Mouse (Mus musculus) right cerebral cortex, adult 2 months (tissue): ENCODE data around the gene Mex3d.

Experiments
- DNase-seq, 2 experiments: peaks; one replicate each; pipeline ENCODE4 v3.0.0; 2021 to 2022; ENCODE audit warnings: low spot score in 2 of 2

Mex3d gene

GRCm38 (mm10) chr10:80412656-80413541, 25.4 kb upstream of the Mex3d start:
- peak; percentile 52 to 71 for DNase-seq

DNA sequence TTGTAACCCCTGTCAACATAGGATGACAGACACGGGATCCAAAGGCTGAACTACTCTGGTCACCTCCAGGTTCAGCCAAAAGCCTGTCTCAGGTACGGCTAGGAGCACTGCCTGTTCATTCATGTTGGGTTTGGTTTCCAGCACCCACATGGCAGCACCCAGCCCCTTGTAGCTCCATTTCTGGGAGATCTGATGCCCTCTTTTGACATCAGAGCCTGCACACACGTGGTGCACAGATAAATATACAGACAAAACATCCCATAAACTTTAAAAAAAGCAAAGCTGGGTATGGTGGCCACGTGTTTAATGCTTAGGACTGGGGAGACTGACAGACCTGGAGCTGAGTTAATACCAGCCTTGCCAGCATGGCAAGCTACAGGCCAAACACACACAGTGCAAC, 20.5 kb upstream of the Mex3d start:
- no peak for DNase-seq

DNA sequence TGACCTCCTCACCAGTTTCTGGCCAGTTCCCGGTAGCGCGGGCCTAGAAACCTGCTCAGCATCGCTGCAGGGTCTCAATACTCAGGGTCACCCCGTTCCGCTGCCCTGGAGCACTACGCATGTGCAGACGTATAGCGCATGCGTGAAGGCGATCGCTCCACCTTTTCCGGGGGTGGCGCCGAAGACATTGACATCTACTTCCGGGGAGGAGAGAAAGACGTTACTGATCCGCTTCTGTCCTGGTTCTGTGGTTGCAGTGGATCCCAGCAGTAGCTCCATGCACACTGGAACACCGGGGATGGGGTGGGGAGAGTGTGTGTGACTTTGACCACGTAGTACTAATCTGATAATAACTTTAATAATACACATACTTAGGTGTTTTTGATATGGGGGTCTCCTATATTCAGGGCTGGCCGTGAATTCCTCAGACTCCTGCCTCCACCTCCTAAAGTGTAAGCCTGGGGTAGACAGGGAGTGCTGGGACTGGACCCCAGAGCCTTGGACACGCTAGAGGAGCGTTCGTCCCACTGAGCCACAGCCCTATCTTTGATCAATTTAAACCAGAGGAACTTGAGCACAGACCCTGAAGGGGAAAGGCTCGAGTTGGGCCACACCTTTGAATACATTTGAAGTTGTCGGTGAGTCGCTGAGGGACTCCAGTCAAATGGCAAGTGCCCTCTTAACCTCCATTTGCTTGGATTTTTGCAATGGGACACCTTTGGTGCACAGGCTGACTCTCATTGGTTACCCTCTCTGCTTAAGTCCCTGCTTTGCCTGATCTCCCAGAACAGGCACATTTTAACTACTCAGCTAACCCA, 19.4 kb upstream of the Mex3d start, which contains the start of gene Uqcr11:
TSS of gene Uqcr11 (minus strand) at position 147 of the 818 bp plus-strand sequence.
- DNase-seq, result peak; percentile 92 to 93

GRCm38 (mm10) chr10:80405481-80406173, 18.2 kb upstream of the Mex3d start:
- DNase-seq, result no peak

DNA sequence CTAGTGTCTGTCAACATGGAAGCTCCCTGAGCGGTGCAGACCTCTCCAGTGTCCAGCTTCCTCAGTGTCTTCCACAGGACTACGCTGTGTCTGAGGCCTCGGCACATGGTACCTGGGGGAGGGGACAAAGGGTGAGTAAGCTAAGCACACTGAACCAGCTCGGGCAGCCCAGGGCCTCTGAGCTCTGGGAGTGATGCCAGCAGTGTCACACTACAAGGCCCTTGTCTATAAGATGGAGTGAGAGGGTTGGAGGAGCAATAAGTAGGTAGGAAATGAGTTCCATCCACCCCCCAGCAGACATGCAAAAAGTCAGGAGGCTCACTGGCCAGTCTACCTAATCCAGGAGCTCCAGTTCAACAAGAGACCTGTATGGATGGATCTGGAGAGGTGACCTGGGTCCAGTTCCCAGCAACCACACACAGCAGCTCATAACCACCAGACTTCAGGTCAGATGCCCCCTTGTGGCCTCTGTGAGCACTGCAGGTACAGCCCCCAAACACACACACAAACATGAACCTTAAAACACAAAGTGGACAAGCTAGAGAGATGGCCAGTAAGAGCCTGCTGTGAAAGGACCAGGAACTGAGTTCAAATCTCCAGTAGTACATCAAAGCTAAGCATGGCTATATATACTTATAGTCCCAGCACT, 15.7 kb upstream of the Mex3d start:
- DNase-seq, result no peak

DNA sequence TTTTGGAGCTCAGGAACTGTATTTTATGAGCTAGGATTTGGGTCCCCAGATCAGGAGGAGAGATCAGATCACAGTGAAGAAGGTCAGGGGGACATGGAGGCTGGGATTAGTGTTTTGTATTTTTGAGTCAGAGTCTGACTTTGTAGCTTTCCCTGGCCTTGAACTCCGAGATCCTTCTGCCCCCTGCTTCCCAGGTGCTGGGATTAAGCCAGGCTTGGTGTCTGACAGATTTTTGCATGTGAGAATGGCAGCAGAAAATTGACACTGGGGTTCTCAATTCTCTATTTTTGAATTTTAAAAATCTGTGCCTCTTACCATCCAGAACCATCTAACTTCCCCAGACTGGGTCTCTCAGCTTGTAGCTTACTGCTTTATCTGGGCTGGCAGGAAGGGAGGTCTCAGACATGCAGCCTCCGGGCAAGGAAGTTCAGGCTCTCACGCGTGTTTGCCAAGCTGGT, 13.3 kb upstream of the Mex3d start:
- DNase-seq, result no peak

DNA sequence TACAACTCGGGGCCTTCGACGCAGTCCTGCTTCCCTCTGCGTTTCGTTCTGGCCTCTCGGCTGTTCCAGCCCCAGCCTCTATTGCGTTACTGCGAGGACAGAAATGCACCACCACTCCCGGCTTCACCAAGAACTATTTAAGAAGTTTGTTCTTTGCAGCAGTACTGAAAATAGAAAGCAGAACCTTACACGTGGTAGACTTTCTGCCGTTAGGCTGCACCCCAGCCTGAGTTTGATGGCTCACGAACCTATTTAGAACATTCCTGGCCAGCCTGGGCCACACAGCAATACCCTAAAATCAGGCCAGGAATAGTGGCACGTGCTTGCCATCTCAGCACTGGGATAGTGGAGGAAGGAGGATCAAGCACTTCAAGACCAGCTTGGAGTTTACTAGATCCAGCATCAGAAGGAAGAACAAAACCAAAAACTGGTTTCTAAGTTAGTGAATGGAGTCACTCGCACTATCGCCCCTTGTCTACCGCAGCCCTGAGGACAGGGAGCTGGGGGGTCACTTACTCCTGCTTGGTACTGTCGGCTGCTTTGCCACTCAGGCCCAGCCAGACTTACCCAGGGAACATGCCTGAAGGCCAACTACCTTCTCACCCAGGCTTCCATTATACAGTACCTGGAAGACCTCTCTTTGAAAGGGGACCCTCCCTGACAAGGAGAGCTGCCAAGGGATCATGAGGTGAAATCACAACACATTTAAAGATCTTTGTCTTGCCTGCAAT, 12.7 kb upstream of the Mex3d start:
- DNase-seq, result no peak

DNA sequence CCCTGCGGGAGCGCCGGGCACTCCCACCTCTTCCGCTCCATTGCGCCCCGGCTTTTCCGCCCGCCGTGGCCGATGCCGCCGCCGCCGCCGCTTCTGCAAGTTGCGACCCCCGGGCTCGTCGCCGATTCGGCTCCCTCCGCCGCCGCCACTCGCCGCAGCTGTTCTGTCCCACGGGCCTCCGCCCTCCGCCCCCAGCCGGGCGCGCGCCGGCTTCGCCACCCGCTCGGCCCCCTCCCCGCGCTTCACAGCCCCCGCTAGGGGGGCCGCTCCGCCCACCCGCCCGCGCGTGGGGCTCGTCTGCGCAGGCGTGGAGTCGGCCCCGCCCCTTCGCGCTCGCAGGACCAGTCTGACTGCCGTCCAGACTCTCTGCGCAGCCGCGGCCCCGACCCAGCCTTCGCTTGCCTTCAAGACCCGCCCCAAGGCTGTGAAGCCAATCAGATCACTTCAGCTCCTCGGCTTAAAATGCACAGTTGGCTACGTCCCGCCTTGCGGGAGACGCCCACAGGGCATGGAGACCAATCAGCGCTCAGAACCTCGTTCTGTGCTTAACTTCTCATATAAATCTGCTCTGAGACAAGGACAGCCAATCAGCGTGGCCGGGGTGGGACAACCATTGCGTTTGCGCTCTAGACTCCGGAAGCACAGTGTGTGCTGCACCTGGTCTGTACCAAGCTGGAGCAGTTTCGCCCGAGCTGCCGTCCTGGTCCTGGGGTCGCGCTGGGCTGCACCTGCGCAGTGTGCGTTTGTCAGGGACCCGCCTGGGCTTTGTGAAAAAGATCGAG, 11.9 kb upstream of the Mex3d start, which contains the start of gene Mbd3:
TSS of gene Mbd3 (minus strand) at position 360 of the 782 bp plus-strand sequence.
- DNase-seq, result peak; percentile 98 to 100

DNA sequence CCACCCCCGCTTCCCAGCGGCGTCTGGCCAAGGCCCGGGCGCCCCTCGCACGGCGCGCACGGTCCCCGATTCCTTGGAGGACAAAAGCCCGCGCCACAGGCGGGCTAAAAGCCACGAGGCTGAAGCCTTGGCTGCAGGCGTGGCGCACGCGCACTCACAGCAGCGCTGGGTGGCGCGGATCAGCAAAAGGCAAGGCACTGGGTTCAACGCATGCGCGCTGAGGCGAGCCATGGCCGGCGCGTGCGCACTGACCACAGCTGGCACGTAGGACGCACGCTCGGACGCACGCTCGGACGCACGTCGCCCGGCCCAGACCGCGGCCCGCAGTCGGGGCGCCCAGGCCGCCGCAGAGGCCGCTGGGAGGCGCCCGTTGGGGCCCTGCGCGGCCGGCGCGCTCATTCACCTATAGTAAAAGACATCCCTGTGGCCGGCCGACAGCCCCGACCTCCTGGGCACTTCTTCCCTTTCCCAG, 11.3 kb upstream of the Mex3d start:
- peak; percentile 96 to 97 for DNase-seq

DNA sequence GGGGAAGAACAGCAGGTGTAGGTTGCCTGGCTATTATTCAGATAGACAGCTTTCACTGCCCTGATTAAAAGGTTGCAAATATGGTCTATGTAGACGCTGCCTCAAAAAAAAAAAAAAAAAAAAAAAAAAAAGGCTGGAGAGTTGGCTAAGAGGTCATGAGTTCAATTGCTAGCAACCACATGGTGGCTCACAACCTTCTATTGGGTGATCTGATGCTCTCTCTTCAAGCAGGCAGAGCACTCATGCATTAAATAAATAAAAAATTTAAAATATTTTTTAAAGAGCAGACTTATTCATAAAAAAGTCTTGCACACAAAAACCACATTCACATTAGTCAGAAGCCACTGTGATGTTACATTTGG, 10.7 kb upstream of the Mex3d start:
- DNase-seq, result no peak

GRCm38 (mm10) chr10:80397524-80398173, 10.2 kb upstream of the Mex3d start:
- DNase-seq, result no peak

GRCm38 (mm10) chr10:80396822-80397523, 9.5 kb upstream of the Mex3d start:
- no peak for DNase-seq

DNA sequence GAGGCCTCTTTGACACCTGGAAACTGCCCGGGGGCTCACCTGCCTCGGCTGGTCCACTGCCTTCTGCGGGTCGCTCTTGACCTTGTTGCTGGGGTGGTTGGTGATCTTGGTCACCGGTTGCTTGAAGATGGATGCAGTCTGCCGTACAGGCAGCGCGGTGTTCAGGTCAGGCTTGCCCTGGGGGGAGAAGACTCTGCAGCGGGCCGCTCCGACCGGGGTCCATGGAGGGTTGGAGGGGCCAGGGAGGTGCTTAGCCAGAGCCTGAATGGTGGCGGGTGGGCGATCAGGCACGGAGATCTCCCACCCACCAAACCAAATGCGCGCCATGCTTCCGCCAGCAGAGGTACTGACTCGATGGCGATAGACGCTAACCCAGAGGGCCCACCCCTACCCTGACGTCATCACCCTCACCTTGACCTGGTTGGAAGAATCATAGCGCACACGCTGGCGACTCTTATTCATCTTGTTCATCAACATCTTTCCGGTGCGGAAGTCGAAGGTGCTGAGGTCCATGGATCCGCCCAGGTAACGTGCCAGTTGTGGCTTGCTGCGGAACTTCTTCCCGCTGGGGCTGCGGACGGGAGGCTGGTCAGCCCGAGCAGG, 7.7 kb upstream of the Mex3d start:
- no peak for DNase-seq

DNA sequence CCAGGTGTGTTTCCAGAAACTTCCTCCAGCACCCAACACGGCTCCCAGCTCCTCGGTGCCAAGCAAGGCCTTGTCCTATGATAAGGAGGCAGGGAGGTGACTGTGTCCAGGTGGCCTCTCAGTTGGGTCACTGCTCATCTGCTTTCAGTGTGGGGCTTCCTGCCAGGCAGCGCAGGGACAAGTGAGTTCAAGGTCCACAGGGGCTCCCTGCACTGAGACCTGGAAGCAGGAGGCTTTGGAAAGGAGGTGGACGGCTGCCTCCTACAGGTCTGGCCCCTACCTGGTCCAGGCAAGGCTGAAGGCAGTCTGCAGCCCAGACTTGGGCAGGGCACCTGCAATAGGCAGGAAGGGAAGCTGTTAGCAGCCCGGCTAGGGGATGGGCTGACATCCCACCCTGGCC, 5.2 kb upstream of the Mex3d start:
- no peak for DNase-seq

- no peak for DNase-seq
These were observed 3.2 kb upstream of the Mex3d start for GRCm38 (mm10) chr10:80390697-80391096.

DNA sequence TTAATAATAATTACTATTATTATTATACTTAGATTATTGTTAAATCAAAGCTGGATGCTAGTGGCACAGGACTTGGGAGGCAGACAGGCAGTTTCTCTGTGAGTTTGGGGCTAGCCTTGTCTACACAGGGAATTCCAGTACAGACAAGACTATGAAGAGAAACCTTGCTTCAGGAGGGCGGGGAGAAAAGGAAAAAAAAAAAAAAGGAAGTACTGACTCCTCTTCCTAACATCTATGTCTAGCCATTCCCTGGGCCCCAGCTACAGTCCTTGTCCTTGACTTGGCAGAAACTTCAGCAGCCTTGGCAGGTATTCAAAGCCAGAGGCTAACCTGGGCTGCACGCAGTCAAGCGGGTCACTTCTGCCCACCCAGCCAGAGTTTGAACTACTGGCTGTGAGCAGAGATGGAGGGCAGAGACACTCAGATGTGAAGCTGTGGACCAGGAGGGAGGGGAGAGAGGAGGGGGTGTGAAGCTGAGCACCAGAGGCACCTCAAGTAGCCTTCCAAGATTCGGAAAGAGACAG, 1.8 kb upstream of the Mex3d start:
- DNase-seq, result no peak

GRCm38 (mm10) chr10:80388731-80389130, 1.3 kb upstream of the Mex3d start:
- no peak for DNase-seq
